In genomic region chr17:27820568-27821406, GRCm38 (mm10) we compare ENCODE assay signal across 8 mouse cellular contexts. TPM values are rescaled to one million over a fixed set of nuclear protein-coding genes. Genes with fewer than 3 reads are reported as not detected.
DNase-seq lines count a peak whose midpoint lies in the region; ATAC-seq lines count a peak whose summit lies in the region.

Gene D17Wsu92e, minus strand, starts transcription at chr17:27820648.

- ATAC-seq in CD4-positive, CD25-positive, alpha-beta regulatory T cell, adult 4 months, result peak; percentile 94
- ATAC-seq in heart, embryonic 14.5 days (ENCODE audit: insufficient number of reproducible peaks, insufficient read depth, low FRiP score, low read depth), result peak; percentile 96
- peak; percentile 91 for ATAC-seq in liver, embryonic 13.5 days (ENCODE audit: low read depth)
- ATAC-seq in stomach, embryonic 16.5 days (ENCODE audit: insufficient read depth, low FRiP score), result peak; percentile 98

- H3K9me3 ChIP-seq in heart, embryonic 14.5 days (ENCODE audit: control insufficient read depth, low read length), result no peaks in the 10 kb centered on the region
- H3K9me3 ChIP-seq in liver, embryonic 13.5 days (replicated peaks), result no peaks in the 10 kb centered on the region
- H3K9me3 ChIP-seq in stomach, embryonic 16.5 days (replicated peaks; ENCODE audit: control insufficient read depth, low read length), result no peaks in the 10 kb centered on the region

- H3K9ac ChIP-seq in heart, embryonic 14.5 days (ENCODE audit: low read length), result peak within 1 kb of the TSS; percentile 96
- H3K9ac ChIP-seq in liver, embryonic 13.5 days, result peak within 1 kb of the TSS; percentile 98
- H3K9ac ChIP-seq in stomach, embryonic 16.5 days (ENCODE audit: low read length), result peak within 1 kb of the TSS; percentile 91

- H3K27me3 ChIP-seq in heart, embryonic 14.5 days (ENCODE audit: control insufficient read depth, insufficient read depth, low read length), result no peaks in the 10 kb centered on the region
- no peaks in the 10 kb centered on the region for H3K27me3 ChIP-seq in liver, embryonic 13.5 days
- H3K27me3 ChIP-seq in stomach, embryonic 16.5 days (ENCODE audit: control insufficient read depth, insufficient read depth, low read length), result no peaks in the 10 kb centered on the region

- H3K4me1 ChIP-seq in heart, embryonic 14.5 days (ENCODE audit: control insufficient read depth in 2 of 2, insufficient read depth in 2 of 2, low read length in 2 of 2), result peaks cover 9 to 24% of the 10 kb centered on the region in 2 experiments
- peaks cover 64% of the 10 kb centered on the region for H3K4me1 ChIP-seq in liver, embryonic 13.5 days (replicated peaks)
- H3K4me1 ChIP-seq in stomach, embryonic 16.5 days (ENCODE audit: control insufficient read depth, insufficient read depth, low read length), result peaks cover 18% of the 10 kb centered on the region

- H3K4me3 ChIP-seq in heart, embryonic 14.5 days (ENCODE audit: control insufficient read depth in 1 of 2, insufficient read depth in 1 of 2, low read depth in 1 of 2, low read length in 2 of 2), result peak within 1 kb of the TSS; percentile 85 to 98
- peak within 1 kb of the TSS; percentile 96 for H3K4me3 ChIP-seq in liver, embryonic 13.5 days (replicated peaks)
- H3K4me3 ChIP-seq in stomach, embryonic 16.5 days (replicated peaks; ENCODE audit: low read length), result peak within 1 kb of the TSS; percentile 99

- H3K4me2 ChIP-seq in heart, embryonic 14.5 days (ENCODE audit: low read length), result peak within 1 kb of the TSS; percentile 94
- H3K4me2 ChIP-seq in liver, embryonic 13.5 days, result peak within 1 kb of the TSS; percentile 92
- H3K4me2 ChIP-seq in stomach, embryonic 16.5 days (ENCODE audit: low read depth, low read length), result peak within 1 kb of the TSS; percentile 81

- peak within 1 kb of the TSS; percentile 93 to 96 for H3K27ac ChIP-seq in heart, embryonic 14.5 days (replicated peaks in 1 of 2; ENCODE audit: control insufficient read depth in 1 of 2, insufficient read depth in 1 of 2, low read depth in 2 of 2, low read length in 2 of 2)
- H3K27ac ChIP-seq in liver, embryonic 13.5 days, result peak within 1 kb of the TSS; percentile 96
- H3K27ac ChIP-seq in stomach, embryonic 16.5 days (ENCODE audit: low read length), result peak within 1 kb of the TSS; percentile 92

- 2% methylated on average over 54 of the region's 56 CpGs for WGBS in heart, embryonic 14.5 days
- 2% methylated on average over 39 of the region's 56 CpGs for WGBS in liver, embryonic 13.5 days (ENCODE audit: insufficient replicate concordance)
- 2% methylated on average over 46 of the region's 56 CpGs for WGBS in stomach, embryonic 16.5 days

- H3K36me3 ChIP-seq in heart, embryonic 14.5 days (ENCODE audit: control insufficient read depth, insufficient read depth, low read length), result no peaks in the 10 kb centered on the region
- no peaks in the 10 kb centered on the region for H3K36me3 ChIP-seq in liver, embryonic 13.5 days
- no peaks in the 10 kb centered on the region for H3K36me3 ChIP-seq in stomach, embryonic 16.5 days (ENCODE audit: control insufficient read depth, insufficient read depth, low read length)

- DNase-seq in c-Kit-negative CD71-positive TER-119-positive erythroid progenitor cells, embryonic 14.5 days (ENCODE audit: low read depth, low spot score), result peak; percentile 98
- peak; percentile 97 for DNase-seq in fibroblast of lung, adult 2 months (ENCODE audit: low read depth)
- peak; percentile 99 for DNase-seq in kidney, postnatal 14 days
- peak; percentile 95 for DNase-seq in liver, embryonic 13.5 days
- peak; percentile 100 for DNase-seq in neural tube, embryonic 10.5 days (ENCODE audit: extremely low spot score, low spot score)

RNA-seq across cellular contexts. Expression of gene D17Wsu92e, which starts in this region (rescaled TPM):
- 10 to 100 TPM; 14.6 to 14.9 TPM for polyA plus RNA-seq in CD4-positive, CD25-positive, alpha-beta regulatory T cell, adult 4 months (2017; shearing (Covaris generic))
- 15.4 and 16.6 TPM in 2 replicates for polyA plus RNA-seq in heart, embryonic 14.5 days (2014; fragmentation: Nextera tagmentation; extraction: Ambion mirVana)
- polyA plus RNA-seq in liver, embryonic 13.5 days (2015; fragmentation: Nextera tagmentation; extraction: Ambion mirVana), result 13.2 and 13.3 TPM in 2 replicates
- 21.2 and 23.3 TPM in 2 replicates for polyA plus RNA-seq in stomach, embryonic 16.5 days (2015; fragmentation: Nextera tagmentation; extraction: Ambion mirVana)

Comparison
In these comparisons a context has a peak if more than half of its experiments do, and no peak if none do; other contexts are left out.
1. Peak in every context shown above with its lines: DNase-seq, ATAC-seq, H3K4me3 ChIP-seq and H3K27ac ChIP-seq.